Mouse (Mus musculus) hindbrain, embryonic 12.5 days (tissue): ENCODE data around the gene Smurf2. TPM values are rescaled to one million over a fixed set of nuclear protein-coding genes. Genes with fewer than 3 reads are reported as not detected.
A peak's percentile ranks its signal among the peaks of the same experiment; 100 is the strongest.

Experiments used
- ATAC-seq: fragments of 200-750 bp; cut with Nextera tagmentation; 2 replicates; pipeline ENCODE4 v1.8.0; 2017; ENCODE audit warnings: moderate TSS enrichment; ENCODE audit not compliant: low FRiP score
- H3K27ac ChIP-seq: fragments of 300-500 bp; sonication (generic); 2 replicates; pipeline ENCODE4 v1.5.1; 2016; ENCODE audit warnings: mild to moderate bottlenecking
- H3K27me3 ChIP-seq: fragments of 300-500 bp; sonication (generic); 2 replicates; pipeline ENCODE4 v1.6.1; 2016; ENCODE audit warnings: mild to moderate bottlenecking
- H3K36me3 ChIP-seq: fragments of 300-500 bp; sonication (generic); 2 replicates; pipeline ENCODE4 v1.6.1; 2016; ENCODE audit warnings: mild to moderate bottlenecking
- H3K4me1 ChIP-seq: fragments of 300-500 bp; sonication (generic); 2 replicates; pipeline ENCODE4 v1.6.1; 2016
- H3K4me2 ChIP-seq: fragments of 300-500 bp; sonication (generic); replicated peaks from 2 replicates; pipeline ENCODE4 v1.6.1; 2016; ENCODE audit warnings: mild to moderate bottlenecking
- H3K4me3 ChIP-seq: fragments of 300-500 bp; sonication (generic); 2 replicates; pipeline ENCODE4 v1.5.1; 2016; ENCODE audit warnings: mild to moderate bottlenecking
- H3K9ac ChIP-seq: fragments of 300-500 bp; sonication (generic); 2 replicates; pipeline ENCODE4 v1.6.1; 2016; ENCODE audit warnings: mild to moderate bottlenecking, moderate library complexity
- H3K9me3 ChIP-seq: fragments of 300-500 bp; sonication (generic); replicated peaks from 2 replicates; pipeline ENCODE4 v1.6.1; 2016; ENCODE audit warnings: mild to moderate bottlenecking
- WGBS: fragments of 180-500 bp; shearing (Covaris S2); methylation state at CpG from one replicate; pipeline ENCODE4 v1.1.7; 2016; 5-methylcytosine and 5-hydroxymethylcytosine counted together
- microRNA-seq: library from miRNA; unstranded; fragments of <30 nt; microRNA quantifications from one replicate; pipeline ENCODE4, GENCODE M21; 2017
- polyA plus RNA-seq: library from polyadenylated mRNA; unstranded; fragments of >200 nt; fragmentation: Nextera tagmentation; extraction: Ambion mirVana; gene quantifications from 2 replicates; pipeline ENCODE4 v1.2.1, GENCODE M21; 2016

Smurf2 gene
- polyA plus RNA-seq, 1 experiment from 2014 or later = 16.6 TPM

DNA sequence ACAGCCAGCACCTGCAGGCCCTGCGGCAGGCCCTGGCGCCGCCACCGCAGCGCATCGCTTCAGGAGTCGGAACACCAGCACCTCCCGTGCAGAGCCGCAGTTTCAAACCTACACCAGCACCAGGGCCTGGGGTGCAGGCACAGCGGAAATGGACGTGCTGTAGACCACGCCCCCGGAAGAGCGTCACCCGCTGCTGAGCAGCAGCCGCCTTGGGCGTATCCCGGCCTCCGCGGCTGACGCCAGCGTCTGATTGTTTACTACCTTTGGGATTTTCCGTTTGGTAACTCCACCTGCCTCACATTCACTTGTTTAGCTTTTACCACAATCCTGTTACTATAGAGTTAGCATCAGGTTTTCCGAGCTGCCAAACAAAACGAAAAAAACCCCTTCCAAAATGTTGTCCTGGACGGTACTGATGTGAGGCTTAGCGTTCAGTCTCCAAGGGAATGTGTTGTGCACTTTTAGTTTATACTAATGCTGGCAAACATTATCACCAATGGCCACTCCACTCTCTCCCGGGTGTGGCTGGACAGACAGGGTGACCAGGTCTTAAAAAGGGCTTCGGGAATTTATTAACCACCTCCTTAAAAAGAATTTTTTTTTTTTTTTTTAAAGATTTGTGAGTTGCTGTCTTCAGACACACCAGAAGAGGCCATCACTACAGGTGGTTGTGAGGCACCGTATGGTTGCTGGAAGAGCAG is 141.0 kb downstream of the Smurf2 start, which contains the start of gene Polg2:
Gene Polg2, minus strand, starts transcription at position 150 of the 701 bp plus-strand sequence.
- Histone ChIP-seq H3K9ac (peak within 1 kb of the TSS; percentile 92), H3K27ac (peak within 1 kb of the TSS; percentile 97), H3K4me2 (peak within 1 kb of the TSS; percentile 85), H3K36me3 (peaks cover 53% of the 10 kb centered on the region), H3K9me3 (no peaks in the 10 kb centered on the region), H3K4me1 (peaks cover 7% of the 10 kb centered on the region; the same call in 1 of the 2 replicates), H3K4me3 (peak within 1 kb of the TSS; percentile 80), H3K27me3 (no peaks in the 10 kb centered on the region)
- 2% methylated on average over 30 of the region's 30 CpGs for WGBS
- ATAC-seq = peak; percentile 99

DNA sequence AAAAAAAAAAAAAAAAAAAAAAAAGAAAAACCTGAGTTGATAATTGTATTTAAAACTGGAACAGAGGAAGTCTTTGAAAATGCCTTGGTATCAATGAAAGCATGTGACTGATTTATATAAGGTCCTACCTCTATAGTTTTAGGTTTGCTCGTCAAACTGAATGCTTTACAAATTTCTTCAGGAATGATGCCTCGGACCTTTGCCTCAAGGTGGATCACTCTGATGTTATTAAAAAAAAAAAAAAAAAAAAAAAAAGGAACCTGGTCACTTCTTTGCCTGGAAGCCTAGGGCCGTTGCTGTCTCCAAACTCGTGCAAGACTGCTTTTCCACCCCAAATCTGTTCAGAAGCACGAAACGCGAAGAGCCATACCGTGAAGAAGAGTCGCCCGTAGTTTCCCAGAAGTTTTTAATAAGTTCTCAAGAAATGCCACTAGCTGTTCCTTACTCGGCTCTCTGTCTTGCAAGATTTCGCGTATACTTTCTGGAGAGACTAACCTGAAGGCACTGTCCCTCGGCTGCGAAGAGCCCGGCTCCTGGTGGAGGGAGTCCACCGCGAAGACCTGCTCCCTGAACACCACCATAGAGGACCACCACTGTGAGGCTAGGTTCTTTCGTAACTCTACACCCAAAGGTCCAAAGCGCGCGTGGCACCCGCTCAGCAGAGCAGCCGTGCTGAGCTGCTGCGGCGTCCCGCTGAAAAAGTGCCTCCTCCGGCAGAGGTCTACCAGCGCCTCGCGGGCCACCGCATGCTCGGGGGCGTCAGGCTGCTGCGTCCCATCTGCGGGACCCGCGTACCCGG is 141.7 kb downstream of the Smurf2 start:
- H3K9me3 ChIP-seq = no peaks in the 10 kb centered on the region
- peak overlapping the region; percentile 92 for H3K9ac ChIP-seq
- no peaks in the 10 kb centered on the region for H3K27me3 ChIP-seq
- no peak; the same call in none of the 2 replicates for ATAC-seq
- peak overlapping the region; percentile 85 for H3K4me2 ChIP-seq
- H3K36me3 ChIP-seq = peaks cover 52% of the 10 kb centered on the region
- WGBS = 3% methylated on average over 39 of the region's 39 CpGs
- peak overlapping the region; percentile 80 for H3K4me3 ChIP-seq
- H3K27ac ChIP-seq = peak overlapping the region; percentile 97
- H3K4me1 ChIP-seq = peaks cover 7% of the 10 kb centered on the region; the same call in 1 of the 2 replicates

DNA sequence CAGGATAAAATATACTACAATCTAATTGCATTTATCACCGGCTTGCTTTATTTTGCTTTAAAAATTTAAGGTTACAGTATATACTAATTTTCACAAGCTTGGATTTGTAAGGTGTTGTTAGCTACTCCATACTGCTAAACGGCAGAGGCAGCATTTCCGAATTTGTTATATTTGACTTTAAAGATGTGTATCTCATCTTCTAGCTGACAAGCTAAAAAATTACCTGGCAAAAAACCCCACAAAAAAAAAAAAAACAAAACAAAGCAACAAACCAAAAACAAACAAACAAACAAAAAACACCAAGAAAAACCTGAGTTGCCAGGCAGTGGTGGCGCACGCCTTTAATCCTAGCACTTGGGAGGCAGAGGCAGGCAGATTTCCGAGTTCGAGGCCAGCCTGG is 142.4 kb downstream of the Smurf2 start:
- 90% methylated on average over 7 of the region's 7 CpGs for WGBS
- Histone ChIP-seq H3K9me3 (no peaks in the 10 kb centered on the region), H3K9ac (no peak overlapping the region), H3K36me3 (peaks cover 52% of the 10 kb centered on the region), H3K27ac (no peak overlapping the region), H3K4me2 (no peak overlapping the region), H3K4me3 (no peak overlapping the region), H3K27me3 (no peaks in the 10 kb centered on the region), H3K4me1 (peaks cover 5% of the 10 kb centered on the region; the same call in 1 of the 2 replicates)
- no peak for ATAC-seq

DNA sequence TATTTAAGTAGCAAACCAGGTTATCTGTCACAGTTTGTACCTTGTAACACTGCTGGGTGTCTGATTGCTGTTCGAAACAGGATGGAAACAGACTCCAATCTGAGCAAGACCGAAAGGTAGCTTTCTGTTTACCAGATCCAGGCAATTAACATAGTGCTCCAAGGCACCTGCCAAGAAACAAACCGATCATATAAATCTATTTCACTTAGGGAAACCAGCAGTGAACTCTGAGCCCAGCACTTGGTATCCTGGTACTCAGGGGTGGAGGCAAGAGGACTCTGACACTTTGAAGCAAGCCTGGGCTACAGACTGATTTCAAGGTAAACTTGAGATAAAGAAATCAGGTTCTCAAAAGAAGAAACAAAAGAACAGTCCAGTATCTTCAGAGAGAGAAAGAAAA is 143.1 kb downstream of the Smurf2 start:
- 97% methylated on average over 3 of the region's 3 CpGs for WGBS

DNA sequence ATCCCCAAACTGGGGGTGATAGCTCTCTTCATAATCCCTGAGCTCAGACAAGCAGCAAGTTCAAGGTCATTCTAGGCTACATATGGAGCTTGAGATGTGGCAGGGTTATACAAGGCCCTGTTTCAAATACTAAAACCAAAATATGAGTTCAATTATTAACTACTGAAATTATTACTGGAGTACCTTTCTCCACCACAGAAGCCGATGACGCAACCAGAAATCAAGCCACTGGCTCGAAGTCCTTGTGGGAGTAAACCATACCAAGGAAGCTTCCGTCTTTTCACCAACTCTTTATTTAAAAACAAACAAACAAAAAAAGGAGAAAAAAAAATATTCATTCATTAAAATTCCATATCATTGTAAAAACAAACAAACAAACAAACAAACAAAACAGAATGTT is 143.6 kb downstream of the Smurf2 start:
- H3K4me2 ChIP-seq = no peak overlapping the region
- no peak overlapping the region for H3K9ac ChIP-seq
- 96% methylated on average over 4 of the region's 4 CpGs for WGBS
- H3K36me3 ChIP-seq = peaks cover 53% of the 10 kb centered on the region
- no peak for ATAC-seq
- H3K4me1 ChIP-seq = peaks cover 5% of the 10 kb centered on the region; the same call in 1 of the 2 replicates
- H3K9me3 ChIP-seq = no peaks in the 10 kb centered on the region
- H3K4me3 ChIP-seq = no peak overlapping the region
- H3K27ac ChIP-seq = no peak overlapping the region
- H3K27me3 ChIP-seq = no peaks in the 10 kb centered on the region

More for the DNA sequence above, 143.1 kb downstream of the Smurf2 start:
- no peak overlapping the region for H3K27ac ChIP-seq
- ATAC-seq = no peak
- no peak overlapping the region for H3K4me3 ChIP-seq
- no peak overlapping the region for H3K4me2 ChIP-seq
- H3K9me3 ChIP-seq = no peaks in the 10 kb centered on the region
- peaks cover 5% of the 10 kb centered on the region; the same call in 1 of the 2 replicates for H3K4me1 ChIP-seq
- no peaks in the 10 kb centered on the region for H3K27me3 ChIP-seq
- H3K9ac ChIP-seq = no peak overlapping the region
- H3K36me3 ChIP-seq = peaks cover 53% of the 10 kb centered on the region

DNA sequence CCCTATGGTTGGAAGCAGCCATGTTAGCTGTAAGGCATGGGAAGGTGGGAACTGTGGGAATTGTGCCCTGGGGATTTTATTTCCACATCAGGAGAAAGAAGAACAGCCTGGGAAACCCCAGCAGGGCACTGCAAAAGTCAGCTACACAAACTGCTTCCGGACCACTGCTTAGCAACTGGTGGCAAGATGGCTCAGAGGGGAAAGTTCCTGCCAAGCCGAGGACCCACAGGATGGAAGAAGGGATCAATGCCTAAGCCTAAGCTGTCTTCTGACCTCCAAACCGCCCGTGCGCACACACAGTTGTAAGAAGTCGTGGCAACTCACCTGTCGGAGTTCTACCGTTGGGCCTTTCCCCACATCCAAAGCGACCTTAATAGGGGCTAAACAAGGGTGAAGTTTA is 147.5 kb downstream of the Smurf2 start:
- Histone ChIP-seq H3K36me3 (peaks cover 66% of the 10 kb centered on the region), H3K27me3 (no peaks in the 10 kb centered on the region), H3K4me1 (no peaks in the 10 kb centered on the region), H3K4me3 (no peak overlapping the region), H3K27ac (no peak overlapping the region), H3K9ac (no peak overlapping the region), H3K9me3 (peaks cover 2% of the 10 kb centered on the region; the same call in 1 of the 2 replicates), H3K4me2 (no peak overlapping the region)
- 89% methylated on average over 9 of the region's 9 CpGs for WGBS
- ATAC-seq = no peak

DNA sequence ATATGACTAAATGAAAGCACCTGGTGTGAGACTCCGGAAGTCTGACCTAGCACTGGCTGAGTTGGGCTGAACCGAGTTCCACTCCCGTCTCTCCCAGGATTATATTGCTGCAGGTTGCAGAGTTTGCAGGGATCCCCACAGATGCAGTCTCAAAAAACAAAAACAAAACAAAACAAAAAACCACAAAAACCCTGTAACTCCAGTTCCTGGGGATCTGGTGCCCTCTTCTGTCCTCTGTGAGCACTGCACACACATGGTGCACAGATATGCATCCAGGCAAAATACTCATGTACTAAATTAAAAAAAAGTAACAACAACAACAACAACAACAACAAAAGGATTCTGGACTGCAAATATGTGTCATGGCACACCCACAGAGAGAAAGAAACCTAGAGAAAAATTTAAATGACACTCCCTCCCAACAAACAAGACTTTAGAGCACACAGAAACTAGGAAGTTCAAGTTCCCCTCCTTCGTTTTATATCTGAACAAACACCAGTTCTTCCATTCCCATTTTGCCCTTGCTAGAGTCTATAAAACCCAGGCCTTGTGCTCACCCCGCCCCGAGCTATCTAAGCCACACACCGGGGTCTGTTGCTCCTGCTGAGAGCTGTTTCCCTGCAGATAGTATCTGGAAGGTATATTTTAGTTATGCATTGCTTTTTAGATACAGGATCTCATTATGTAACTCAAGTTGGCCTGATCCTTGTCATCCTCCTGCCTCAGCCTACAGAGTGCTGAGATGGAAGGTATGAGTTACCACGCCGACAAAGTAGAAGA is 150.1 kb downstream of the Smurf2 start:
- no peak overlapping the region for H3K9ac ChIP-seq
- no peak for ATAC-seq
- WGBS = 99% methylated on average over 9 of the region's 9 CpGs
- no peak overlapping the region for H3K27ac ChIP-seq
- H3K4me3 ChIP-seq = no peak overlapping the region
- peaks cover 9% of the 10 kb centered on the region; the same call in 1 of the 2 replicates for H3K9me3 ChIP-seq
- H3K4me2 ChIP-seq = no peak overlapping the region
- no peaks in the 10 kb centered on the region for H3K27me3 ChIP-seq
- H3K4me1 ChIP-seq = no peaks in the 10 kb centered on the region
- peaks cover 82% of the 10 kb centered on the region for H3K36me3 ChIP-seq

Small RNA genes within 50 kb of the gene (microRNA-seq; reads per million reads assigned to microRNA genes)
- gene Gm25994 (not detected), gene Gm27322 (not detected), gene Mir3064 (12.2 reads per million, percentile 23 among the genes with 10 or more reads in this experiment)

Other genes starting within 250 kb of the Smurf2 start
- gene Pecam1, start 170.1 kb downstream of the Smurf2 start, polyA plus RNA-seq = 21.5 and 22.3 TPM in 2 replicates
- 1.0 and 1.3 TPM in 2 replicates for gene Milr1, start 169.5 kb downstream of the Smurf2 start, polyA plus RNA-seq
- gene Polg2, start 141.2 kb downstream of the Smurf2 start, polyA plus RNA-seq = 8.5 and 10.7 TPM in 2 replicates
- gene Ddx5, start 131.5 kb downstream of the Smurf2 start, polyA plus RNA-seq = 467 and 505 TPM in 2 replicates
- 22.3 and 22.7 TPM in 2 replicates for gene Cep95, start 131.5 kb downstream of the Smurf2 start, polyA plus RNA-seq
- 340 and 349 TPM in 2 replicates for gene Kpna2, start 78.8 kb upstream of the Smurf2 start, polyA plus RNA-seq
- gene 1810010H24Rik, start 105.0 kb upstream of the Smurf2 start, polyA plus RNA-seq = 4.3 and 4.5 TPM in 2 replicates
- gene Bptf, start 211.4 kb upstream of the Smurf2 start, polyA plus RNA-seq = 38.5 and 41.0 TPM in 2 replicates